Mouse (Mus musculus): ENCODE data around the gene Tbc1d13. TPM values are rescaled to one million over a fixed set of nuclear protein-coding genes. Genes with fewer than 3 reads are reported as not detected.
"Not testable (repeated sequence)": the region's sequence is repeated elsewhere in the genome, so short reads cannot be mapped to it uniquely, and the experiment has no call there.

The Tbc1d13 gene
- polyA plus RNA-seq, 1 experiment from 2014 or later: 16.8 TPM

GRCm38 (mm10) chr2:30134378-30134711 is 799 bp downstream of the Tbc1d13 start:
- ATAC-seq (ENCODE audit: insufficient number of reproducible peaks, low FRiP score, low TSS enrichment, low read depth): no peak
- DNase-seq (ENCODE audit: low spot score): no peak

GRCm38 (mm10) chr2:30134928-30135620 is 1.5 kb downstream of the Tbc1d13 start:
- peak overlapping the region; percentile 92; the same call in 1 of the 2 replicates for H3K4me2 ChIP-seq (ENCODE audit: low read depth, severe bottlenecking)
- H3K4me1 ChIP-seq (ENCODE audit: control insufficient read depth, insufficient read depth, low read length): peaks cover 10% of the 10 kb centered on the region
- H3K9ac ChIP-seq (ENCODE audit: low read length): no peak overlapping the region; the same call in 1 of the 2 replicates
- DNase-seq (ENCODE audit: low spot score) (no peak), ATAC-seq (ENCODE audit: insufficient number of reproducible peaks, low FRiP score, low TSS enrichment, low read depth) (no peak)
- peak overlapping the region; percentile 80 for H3K4me3 ChIP-seq (ENCODE audit: low read depth, low read length)
- peaks cover 5% of the 10 kb centered on the region; the same call in 1 of the 2 replicates for H3K36me3 ChIP-seq (ENCODE audit: control insufficient read depth, insufficient read depth, low read length)
- 83% methylated on average over 10 of the region's 10 CpGs for WGBS
- no peaks in the 10 kb centered on the region for H3K27me3 ChIP-seq (ENCODE audit: control insufficient read depth, insufficient read depth, low read length)
- H3K27ac ChIP-seq (replicated peaks; ENCODE audit: low read depth, low read length): no peak overlapping the region
- H3K9me3 ChIP-seq (ENCODE audit: control insufficient read depth, low read length): no peaks in the 10 kb centered on the region

More at GRCm38 (mm10) chr2:30134378-30134711, 799 bp downstream of the Tbc1d13 start:
- Histone ChIP-seq H3K27ac (replicated peaks; ENCODE audit: low read depth, low read length) (no peak overlapping the region), H3K9me3 (ENCODE audit: control insufficient read depth, low read length) (no peaks in the 10 kb centered on the region), H3K9ac (ENCODE audit: low read length) (peak overlapping the region; percentile 82), H3K4me2 (ENCODE audit: low read depth, severe bottlenecking) (peak overlapping the region; percentile 92), H3K36me3 (ENCODE audit: control insufficient read depth, insufficient read depth, low read length) (peaks cover 5% of the 10 kb centered on the region; the same call in 1 of the 2 replicates), H3K4me3 (ENCODE audit: low read depth, low read length) (peak overlapping the region; percentile 80), H3K4me1 (ENCODE audit: control insufficient read depth, insufficient read depth, low read length) (peaks cover 10% of the 10 kb centered on the region), H3K27me3 (ENCODE audit: control insufficient read depth, insufficient read depth, low read length) (no peaks in the 10 kb centered on the region)
- 38% methylated on average over 6 of the region's 6 CpGs for WGBS

- H3K4me2 ChIP-seq (ENCODE audit: low read depth, severe bottlenecking): no peak overlapping the region
- peaks cover 9% of the 10 kb centered on the region for H3K36me3 ChIP-seq (ENCODE audit: control insufficient read depth, insufficient read depth, low read length)
- no peak for ATAC-seq (ENCODE audit: insufficient number of reproducible peaks, low FRiP score, low TSS enrichment, low read depth)
- no peaks in the 10 kb centered on the region for H3K9me3 ChIP-seq (ENCODE audit: control insufficient read depth, low read length)
- WGBS: 91% methylated on average over 10 of the region's 10 CpGs
- H3K27ac ChIP-seq (replicated peaks; ENCODE audit: low read depth, low read length): no peak overlapping the region
- H3K4me3 ChIP-seq (ENCODE audit: low read depth, low read length): no peak overlapping the region
- peaks cover 10% of the 10 kb centered on the region for H3K4me1 ChIP-seq (ENCODE audit: control insufficient read depth, insufficient read depth, low read length)
- no peak overlapping the region for H3K9ac ChIP-seq (ENCODE audit: low read length)
- H3K27me3 ChIP-seq (ENCODE audit: control insufficient read depth, insufficient read depth, low read length): no peaks in the 10 kb centered on the region
- no peak for DNase-seq (ENCODE audit: low spot score)
Observed at GRCm38 (mm10) chr2:30136458-30136857, 2.9 kb downstream of the Tbc1d13 start.

- ATAC-seq (ENCODE audit: insufficient number of reproducible peaks, low FRiP score, low TSS enrichment, low read depth); H3K4me2 ChIP-seq (ENCODE audit: low read depth, severe bottlenecking); DNase-seq (ENCODE audit: low spot score); H3K9ac ChIP-seq (ENCODE audit: low read length); H3K27me3 ChIP-seq (ENCODE audit: control insufficient read depth, insufficient read depth, low read length); H3K9me3 ChIP-seq (ENCODE audit: control insufficient read depth, low read length); H3K4me3 ChIP-seq (ENCODE audit: low read depth, low read length); H3K4me1 ChIP-seq (ENCODE audit: control insufficient read depth, insufficient read depth, low read length); H3K27ac ChIP-seq (replicated peaks; ENCODE audit: low read depth, low read length): not testable (repeated sequence)
- H3K36me3 ChIP-seq (ENCODE audit: control insufficient read depth, insufficient read depth, low read length): peaks cover 25% of the 10 kb centered on the region
- WGBS: 91% methylated on average over 4 of the region's 4 CpGs
Observed at GRCm38 (mm10) chr2:30140021-30140420, 6.5 kb downstream of the Tbc1d13 start.

GRCm38 (mm10) chr2:30144436-30144835 is 10.9 kb downstream of the Tbc1d13 start:
- no peak overlapping the region for H3K4me2 ChIP-seq (ENCODE audit: low read depth, severe bottlenecking)
- no peak for DNase-seq (ENCODE audit: low spot score)
- H3K9me3 ChIP-seq (ENCODE audit: control insufficient read depth, low read length): no peaks in the 10 kb centered on the region
- peaks cover 27% of the 10 kb centered on the region for H3K36me3 ChIP-seq (ENCODE audit: control insufficient read depth, insufficient read depth, low read length)
- no peak for ATAC-seq (ENCODE audit: insufficient number of reproducible peaks, low FRiP score, low TSS enrichment, low read depth)
- WGBS: 94% methylated on average over 4 of the region's 4 CpGs
- H3K9ac ChIP-seq (ENCODE audit: low read length): no peak overlapping the region
- no peak overlapping the region for H3K27ac ChIP-seq (replicated peaks; ENCODE audit: low read depth, low read length)
- no peaks in the 10 kb centered on the region for H3K4me1 ChIP-seq (ENCODE audit: control insufficient read depth, insufficient read depth, low read length)
- H3K4me3 ChIP-seq (ENCODE audit: low read depth, low read length): no peak overlapping the region
- H3K27me3 ChIP-seq (ENCODE audit: control insufficient read depth, insufficient read depth, low read length): no peaks in the 10 kb centered on the region

GRCm38 (mm10) chr2:30147466-30147865 is 13.9 kb downstream of the Tbc1d13 start:
- Histone ChIP-seq H3K9me3 (ENCODE audit: control insufficient read depth, low read length) (no peaks in the 10 kb centered on the region), H3K9ac (ENCODE audit: low read length) (no peak overlapping the region), H3K36me3 (ENCODE audit: control insufficient read depth, insufficient read depth, low read length) (peaks cover 32% of the 10 kb centered on the region), H3K4me1 (ENCODE audit: control insufficient read depth, insufficient read depth, low read length) (no peaks in the 10 kb centered on the region), H3K27ac (replicated peaks; ENCODE audit: low read depth, low read length) (no peak overlapping the region), H3K4me3 (ENCODE audit: low read depth, low read length) (no peak overlapping the region), H3K4me2 (ENCODE audit: low read depth, severe bottlenecking) (no peak overlapping the region), H3K27me3 (ENCODE audit: control insufficient read depth, insufficient read depth, low read length) (no peaks in the 10 kb centered on the region)
- DNase-seq (ENCODE audit: low spot score): no peak
- ATAC-seq (ENCODE audit: insufficient number of reproducible peaks, low FRiP score, low TSS enrichment, low read depth): no peak
- 95% methylated on average over 4 of the region's 4 CpGs for WGBS

- DNase-seq (ENCODE audit: low spot score): no peak
- WGBS: 90% methylated on average over 11 of the region's 11 CpGs
- H3K36me3 ChIP-seq (ENCODE audit: control insufficient read depth, insufficient read depth, low read length): peaks cover 17% of the 10 kb centered on the region
Observed at GRCm38 (mm10) chr2:30151840-30152239, 18.3 kb downstream of the Tbc1d13 start.

GRCm38 (mm10) chr2:30152616-30153015 is 19.1 kb downstream of the Tbc1d13 start:
- 86% methylated on average over 8 of the region's 8 CpGs for WGBS
- no peak for DNase-seq (ENCODE audit: low spot score)

More at GRCm38 (mm10) chr2:30151840-30152239, 18.3 kb downstream of the Tbc1d13 start:
- no peaks in the 10 kb centered on the region for H3K4me1 ChIP-seq (ENCODE audit: control insufficient read depth, insufficient read depth, low read length)
- no peaks in the 10 kb centered on the region for H3K27me3 ChIP-seq (ENCODE audit: control insufficient read depth, insufficient read depth, low read length)
- ATAC-seq (ENCODE audit: insufficient number of reproducible peaks, low FRiP score, low TSS enrichment, low read depth): no peak
- H3K4me2 ChIP-seq (ENCODE audit: low read depth, severe bottlenecking): no peak overlapping the region
- no peaks in the 10 kb centered on the region for H3K9me3 ChIP-seq (ENCODE audit: control insufficient read depth, low read length)
- H3K27ac ChIP-seq (replicated peaks; ENCODE audit: low read depth, low read length): no peak overlapping the region
- H3K4me3 ChIP-seq (ENCODE audit: low read depth, low read length): no peak overlapping the region
- H3K9ac ChIP-seq (ENCODE audit: low read length): no peak overlapping the region

More at GRCm38 (mm10) chr2:30152616-30153015, 19.1 kb downstream of the Tbc1d13 start:
- H3K27me3 ChIP-seq (ENCODE audit: control insufficient read depth, insufficient read depth, low read length): no peaks in the 10 kb centered on the region
- H3K4me3 ChIP-seq (ENCODE audit: low read depth, low read length): no peak overlapping the region
- H3K9ac ChIP-seq (ENCODE audit: low read length): no peak overlapping the region
- ATAC-seq (ENCODE audit: insufficient number of reproducible peaks, low FRiP score, low TSS enrichment, low read depth): no peak
- H3K4me2 ChIP-seq (ENCODE audit: low read depth, severe bottlenecking): no peak overlapping the region
- no peaks in the 10 kb centered on the region for H3K4me1 ChIP-seq (ENCODE audit: control insufficient read depth, insufficient read depth, low read length)
- peaks cover 17% of the 10 kb centered on the region for H3K36me3 ChIP-seq (ENCODE audit: control insufficient read depth, insufficient read depth, low read length)
- H3K27ac ChIP-seq (replicated peaks; ENCODE audit: low read depth, low read length): no peak overlapping the region
- no peaks in the 10 kb centered on the region for H3K9me3 ChIP-seq (ENCODE audit: control insufficient read depth, low read length)

All from limb, embryonic 11.5 days (tissue).